Mouse (Mus musculus): ENCODE measurements around the gene Padi3.
A peak's percentile ranks its signal among the peaks of the same experiment; 100 is the strongest.

Padi3 gene

GRCm38 (mm10) chr4:140815996-140816917 lies 5.8 kb upstream of the Padi3 start:
- DNase-seq = peak; percentile 83 to 92

GRCm38 (mm10) chr4:140815496-140815895 lies 5.0 kb upstream of the Padi3 start:
- DNase-seq = no peak

GRCm38 (mm10) chr4:140814241-140815225 lies 4.1 kb upstream of the Padi3 start:
- peak; percentile 39 to 68 for DNase-seq

GRCm38 (mm10) chr4:140813358-140814185 lies 3.1 kb upstream of the Padi3 start:
- no peak for DNase-seq

- DNase-seq = peak; percentile 37 to 60
Measured at GRCm38 (mm10) chr4:140812609-140813008, 2.2 kb upstream of the Padi3 start.

GRCm38 (mm10) chr4:140812191-140812590 lies 1.7 kb upstream of the Padi3 start:
- no peak for DNase-seq

GRCm38 (mm10) chr4:140809118-140809517 lies 1.3 kb downstream of the Padi3 start:
- no peak for DNase-seq

GRCm38 (mm10) chr4:140804601-140805000 lies 5.8 kb downstream of the Padi3 start:
- no peak for DNase-seq

GRCm38 (mm10) chr4:140801364-140801763 lies 9.1 kb downstream of the Padi3 start:
- DNase-seq = no peak

- DNase-seq = no peak
Measured at GRCm38 (mm10) chr4:140796786-140797185, 13.7 kb downstream of the Padi3 start.

- no peak for DNase-seq
Measured at GRCm38 (mm10) chr4:140794678-140795077, 15.8 kb downstream of the Padi3 start.

- no peak for DNase-seq
Measured at GRCm38 (mm10) chr4:140793795-140794194, 16.7 kb downstream of the Padi3 start.

GRCm38 (mm10) chr4:140792584-140792983 lies 17.9 kb downstream of the Padi3 start:
- DNase-seq = no peak

- no peak for DNase-seq
Measured at GRCm38 (mm10) chr4:140791071-140791470, 19.4 kb downstream of the Padi3 start.

- no peak for DNase-seq
Measured at GRCm38 (mm10) chr4:140789983-140790382, 20.5 kb downstream of the Padi3 start.

- DNase-seq = peak; percentile 64 to 84
Measured at GRCm38 (mm10) chr4:140788983-140789382, 21.5 kb downstream of the Padi3 start.

- no peak for DNase-seq
Measured at GRCm38 (mm10) chr4:140788264-140788663, 22.2 kb downstream of the Padi3 start.

GRCm38 (mm10) chr4:140787414-140787813 lies 23.0 kb downstream of the Padi3 start:
- peak; percentile 33 to 37 for DNase-seq

- no peak for DNase-seq
Measured at GRCm38 (mm10) chr4:140785217-140785616, 25.2 kb downstream of the Padi3 start.

- DNase-seq = no peak
Measured at GRCm38 (mm10) chr4:140784292-140784945, 26.0 kb downstream of the Padi3 start.

- DNase-seq = no peak
Measured at GRCm38 (mm10) chr4:140782821-140783220, 27.6 kb downstream of the Padi3 start.

GRCm38 (mm10) chr4:140780507-140780906 lies 29.9 kb downstream of the Padi3 start:
- DNase-seq = no peak

All from kidney, postnatal 36 days (tissue).